Mouse (Mus musculus) regulatory T cell (primary cell): ENCODE results near the gene Foxa3.

ENCODE experiments used
- in situ Hi-C: fragments of 300-600 bp; cut with MboI, MseI; formaldehyde crosslinking; loops from one replicate; pipeline ENCODE4 v1.15.1; 2025; ENCODE audit warnings: high pct_unique_total_duplicates

Foxa3 gene

DNA sequence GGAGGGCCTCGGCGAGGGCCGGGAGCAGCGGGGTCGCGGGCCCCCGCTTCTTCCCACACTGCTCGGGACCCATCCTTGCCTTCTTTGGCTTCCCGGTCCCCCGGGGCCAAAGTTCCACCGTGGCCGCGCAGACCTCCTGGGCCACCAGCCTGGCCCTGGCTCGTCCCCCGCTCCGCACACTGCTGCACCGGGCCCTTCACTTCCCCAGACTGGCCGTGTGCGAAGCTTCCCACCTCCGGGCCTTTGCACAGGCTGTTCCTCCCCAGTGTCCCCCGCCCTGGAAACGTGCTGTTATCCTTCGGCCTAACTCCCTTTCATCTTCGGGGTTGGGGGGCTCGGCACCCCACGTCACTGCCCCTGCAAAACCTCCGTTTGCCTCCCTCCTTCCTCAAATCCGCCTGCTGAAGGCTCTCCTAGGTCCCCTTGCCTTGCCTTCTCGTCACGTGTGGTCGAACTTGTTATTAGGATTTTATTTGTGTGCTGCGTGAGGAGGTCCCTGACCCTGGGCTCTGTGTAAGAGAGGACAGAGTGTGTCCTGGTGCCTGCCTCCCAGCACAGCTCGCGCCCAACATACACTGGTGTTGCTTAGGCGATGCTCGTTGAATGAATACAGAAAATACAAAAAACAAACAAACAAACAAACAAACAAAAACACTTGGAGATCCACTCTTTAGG, 1.4 kb upstream of the Foxa3 start:
- in situ Hi-C loops, result no loop called here

DNA sequence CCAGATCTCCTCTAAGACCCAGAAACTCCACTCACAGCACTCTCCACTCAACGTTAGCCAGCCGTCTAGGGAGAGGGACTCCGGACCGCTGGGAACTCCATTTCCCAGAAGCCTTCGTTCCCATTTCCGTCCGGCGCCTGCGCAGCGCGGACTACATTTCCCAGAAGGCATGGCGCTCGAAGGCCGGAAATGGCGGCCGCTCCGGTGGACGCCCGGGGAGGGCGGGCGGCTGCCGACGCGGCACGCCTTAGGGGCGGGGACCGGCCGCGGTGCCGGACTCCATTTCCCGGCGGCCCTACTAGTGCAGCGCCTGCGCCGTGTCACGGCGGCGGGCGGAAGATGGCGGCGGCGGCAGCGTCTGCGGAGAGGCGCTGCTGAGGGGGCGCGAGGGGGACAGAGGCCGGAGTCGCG, 763 bp upstream of the Foxa3 start, which contains the start of gene Sympk:
Sympk (plus strand) TSS at position 282 of the 411 bp plus-strand sequence.
- in situ Hi-C loops, result no loop called here

DNA sequence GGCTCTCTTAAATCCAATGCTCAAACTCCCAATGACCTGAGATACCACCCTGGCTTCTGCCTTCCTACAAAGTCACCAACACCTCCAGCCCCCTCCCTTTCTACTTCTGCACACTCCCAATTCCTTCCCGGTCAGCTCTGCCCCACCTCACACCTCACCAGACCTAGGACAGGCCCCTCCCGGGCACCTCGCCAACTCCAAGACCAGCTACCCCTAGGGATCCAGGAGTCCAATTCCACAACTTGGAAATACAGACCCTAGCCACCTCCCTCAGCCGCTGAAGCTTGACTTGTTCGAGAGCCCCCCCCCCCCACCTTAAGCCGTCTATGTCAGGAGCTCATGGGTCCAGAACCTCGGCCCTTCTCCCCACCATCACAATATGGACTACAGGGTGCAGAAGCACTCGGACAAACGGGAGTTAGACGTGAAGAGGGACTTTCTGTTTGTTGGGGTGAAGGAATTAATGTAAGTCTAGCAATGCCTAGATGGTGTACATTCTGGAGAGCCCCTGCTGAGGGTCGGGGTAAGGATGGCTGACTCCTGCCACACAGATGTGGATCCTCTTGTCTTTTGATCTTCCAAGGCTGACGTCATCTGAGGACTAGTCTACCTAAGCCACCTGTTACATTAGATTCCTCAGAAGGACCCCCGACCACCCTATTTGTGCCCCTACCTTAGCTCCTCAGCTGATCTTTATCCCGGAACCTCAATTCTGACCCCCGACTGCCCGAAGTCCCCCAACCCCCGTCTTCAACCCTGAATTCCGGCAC, 964 bp downstream of the Foxa3 start:
- in situ Hi-C loops, result no loop called here

DNA sequence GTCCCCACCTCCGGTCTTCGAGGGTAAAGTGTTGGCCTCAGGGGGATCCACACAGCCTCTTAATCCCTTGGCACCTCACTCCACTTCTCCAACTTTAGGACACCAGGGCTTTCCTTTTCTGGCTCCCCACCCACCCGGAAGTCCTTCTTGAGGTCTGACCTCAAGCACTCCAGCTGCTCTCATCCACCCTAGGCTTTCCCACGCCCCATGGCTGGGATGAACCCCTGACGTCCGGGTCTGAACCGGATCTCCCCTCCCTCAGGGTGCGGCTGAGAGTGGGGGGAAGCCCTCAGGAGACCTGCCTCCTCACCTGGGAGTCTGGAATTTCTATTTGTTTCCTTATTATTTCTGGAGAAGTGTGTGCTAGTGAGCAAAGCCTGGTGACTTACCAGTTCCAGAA, 2.3 kb downstream of the Foxa3 start:
- in situ Hi-C loops, result no loop called here

DNA sequence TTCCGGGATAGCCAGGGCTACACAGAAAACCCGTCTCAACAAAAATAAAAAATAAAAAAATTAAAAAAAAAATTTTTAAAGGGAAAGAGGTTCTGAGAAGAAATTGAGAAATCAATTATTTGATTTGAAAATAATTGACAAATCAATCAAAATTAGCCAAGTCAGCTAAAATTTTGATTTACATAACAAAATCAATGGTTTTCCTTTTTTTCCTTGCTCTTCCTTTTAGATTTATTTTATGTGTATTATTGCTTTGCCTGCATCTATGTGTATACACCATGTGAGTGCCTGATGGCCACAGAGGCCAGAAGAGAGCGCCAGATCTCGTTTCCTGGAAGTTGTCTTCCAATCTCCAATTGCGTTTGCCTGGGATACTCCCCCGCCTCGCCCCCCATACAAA, 5.4 kb downstream of the Foxa3 start:
- in situ Hi-C loops, result loop anchor here (10.0 kb wide), 1 partner anchor 693 kb away; no protein-coding TSS in a partner anchor

DNA sequence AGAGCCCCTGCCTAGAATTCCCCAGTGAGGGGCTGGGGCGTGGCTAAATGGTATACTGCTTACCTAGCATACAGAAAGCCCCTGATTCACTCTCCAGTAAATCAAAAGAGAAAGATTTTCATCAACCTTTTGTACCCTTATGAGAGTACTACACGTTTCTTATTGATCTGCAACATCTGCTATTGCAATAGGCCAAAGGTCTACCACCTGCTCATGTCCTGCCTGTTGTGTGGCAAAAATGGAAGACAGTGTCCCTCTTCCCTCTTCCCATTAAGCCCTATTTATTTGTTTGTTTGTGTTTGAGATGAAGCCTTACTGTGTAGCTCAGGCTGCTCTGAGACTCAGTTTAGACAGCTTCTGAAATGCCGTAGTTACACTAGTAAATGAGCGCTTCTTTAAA, 7.3 kb downstream of the Foxa3 start:
- in situ Hi-C loops, result loop anchor here (10.0 kb wide), 1 partner anchor 691 kb away; no protein-coding TSS in a partner anchor

DNA sequence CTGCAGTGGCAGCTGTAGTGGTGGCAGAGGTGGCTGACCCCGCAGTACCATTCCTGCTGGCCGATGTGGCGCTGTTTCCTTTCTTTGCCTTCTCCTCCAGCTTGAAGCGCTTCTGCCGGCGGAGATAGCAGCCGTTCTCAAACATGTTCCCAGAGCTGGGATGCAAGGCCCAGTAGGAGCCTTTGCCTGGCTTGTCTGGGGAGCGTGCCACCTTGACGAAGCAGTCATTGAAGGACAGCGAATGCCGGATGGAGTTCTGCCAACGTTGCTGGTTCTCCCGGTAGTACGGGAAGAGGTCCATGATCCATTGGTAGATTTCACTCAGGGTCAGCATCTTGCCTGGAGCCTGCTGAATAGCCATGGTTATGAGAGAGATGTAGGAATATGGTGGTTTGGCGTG, 8.9 kb downstream of the Foxa3 start:
- in situ Hi-C loops, result loop anchor here (10.0 kb wide), 1 partner anchor 690 kb away; no protein-coding TSS in a partner anchor

DNA sequence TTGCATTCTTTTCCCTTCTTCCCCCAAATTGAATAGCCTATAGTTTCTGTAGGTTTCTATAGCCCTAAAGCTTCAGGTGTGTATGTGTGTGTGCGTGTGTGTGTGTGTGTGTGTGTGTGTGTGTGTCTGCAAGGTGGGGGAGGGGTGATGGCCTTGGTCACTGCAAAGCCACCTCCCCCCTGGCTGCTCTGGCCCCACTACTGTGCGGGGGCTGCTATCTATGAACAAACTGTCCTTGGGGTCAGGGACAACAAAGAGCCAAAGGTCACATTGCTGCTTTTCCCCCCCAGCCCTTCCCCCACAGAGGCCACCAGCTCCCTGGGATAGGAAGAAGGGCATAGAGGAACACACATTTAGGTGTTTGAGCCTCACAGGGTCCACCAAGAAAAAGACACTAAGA, 10.5 kb downstream of the Foxa3 start:
- in situ Hi-C loops, result loop anchor here (10.0 kb wide), 1 partner anchor 688 kb away; no protein-coding TSS in a partner anchor

DNA sequence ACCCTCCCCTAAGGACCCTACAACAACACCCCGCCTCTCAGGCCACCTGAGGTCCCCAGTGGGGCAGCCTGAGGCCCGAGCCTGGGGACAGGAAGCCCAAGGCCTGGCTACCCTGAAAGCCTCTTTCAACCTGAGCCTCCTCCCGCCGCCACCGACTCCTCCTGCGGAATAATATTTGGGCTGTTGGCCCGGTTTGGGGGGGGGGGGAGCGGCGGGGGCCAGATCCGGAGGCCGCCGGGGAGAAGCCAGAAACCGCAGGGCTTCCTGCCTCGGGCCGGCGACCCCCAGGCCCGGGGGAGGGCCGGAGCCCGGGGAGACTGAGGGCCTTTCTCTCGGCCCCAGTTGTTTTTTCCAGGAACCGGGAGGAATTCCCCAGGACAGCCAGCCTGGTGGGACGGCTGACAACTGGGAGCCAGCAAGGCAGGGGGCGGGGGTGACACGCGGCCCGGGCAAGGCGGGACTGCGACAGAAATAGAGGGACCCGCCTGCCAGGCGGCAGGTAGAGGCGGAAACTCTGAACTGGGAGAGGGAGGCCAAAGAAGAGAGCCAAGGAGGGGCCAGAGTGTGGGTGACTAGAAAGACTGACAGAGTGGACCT, 11.2 kb downstream of the Foxa3 start:
- in situ Hi-C loops, result loop anchor here (10.0 kb wide), 1 partner anchor 687 kb away; no protein-coding TSS in a partner anchor

DNA sequence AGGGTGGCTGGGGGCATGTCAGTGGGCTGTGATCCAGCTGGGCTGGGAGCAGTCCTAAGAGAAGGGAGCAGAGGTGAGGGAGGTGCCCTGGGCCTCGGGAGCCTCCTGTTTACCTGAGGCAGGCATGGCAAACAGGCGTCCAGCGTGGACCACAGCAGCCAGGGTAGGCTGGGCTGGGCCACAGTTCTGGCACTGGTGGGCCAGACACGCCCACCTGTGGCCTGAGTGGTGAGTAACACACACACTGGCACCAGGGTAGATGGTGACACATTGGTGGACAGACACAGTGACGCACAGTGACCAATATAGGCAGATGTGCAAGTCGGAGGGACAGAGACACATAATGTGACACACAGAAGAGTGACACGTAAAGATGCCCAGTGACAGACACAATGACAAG, 12.8 kb downstream of the Foxa3 start:
- in situ Hi-C loops, result loop anchor here (10.0 kb wide), 1 partner anchor 686 kb away; no protein-coding TSS in a partner anchor

DNA sequence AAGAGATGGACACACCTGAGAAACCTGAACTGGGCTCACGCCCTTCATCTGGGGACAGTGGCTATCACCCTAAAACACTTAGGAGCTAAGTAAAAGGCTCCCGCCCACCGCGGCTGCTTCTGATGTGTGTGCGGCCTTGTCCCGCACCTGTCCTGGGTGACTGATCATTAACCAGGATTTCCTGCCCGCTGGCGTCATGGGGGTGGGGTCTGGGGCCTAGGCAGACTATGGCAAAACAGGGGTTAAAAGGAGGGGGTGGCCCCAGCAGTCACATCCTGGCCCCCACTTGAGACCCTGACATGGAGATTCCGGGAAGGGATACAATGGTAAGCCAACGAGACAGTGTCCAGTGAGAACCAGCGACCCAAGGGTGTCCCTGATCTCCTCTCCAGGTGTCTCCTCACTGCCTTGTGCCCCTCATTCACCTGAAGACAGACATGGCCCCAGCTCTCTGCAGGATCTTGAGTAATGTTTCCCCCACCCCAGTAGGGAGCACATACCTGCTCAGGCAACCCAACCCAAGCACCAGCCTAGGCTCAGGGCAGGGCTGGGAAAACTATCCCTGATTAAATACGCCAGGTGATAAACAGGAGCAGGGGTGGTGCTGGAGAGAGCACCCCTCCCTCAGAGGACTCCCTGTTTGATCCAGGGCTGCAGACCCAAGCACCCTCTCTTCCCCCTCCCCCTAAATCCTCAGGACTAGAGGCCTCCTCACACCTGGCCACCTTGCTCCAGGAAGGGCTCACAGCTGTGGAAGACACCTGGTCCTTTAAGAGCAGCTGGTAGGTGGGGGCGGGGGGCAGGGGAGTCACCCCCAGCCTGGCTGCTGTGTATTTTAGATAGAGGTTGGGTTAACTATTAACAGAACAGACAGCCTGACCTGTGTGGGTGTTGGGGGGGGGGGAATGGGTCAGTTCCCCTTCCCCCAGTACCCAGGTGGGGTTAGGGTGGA, 16.0 kb downstream of the Foxa3 start:
- in situ Hi-C loops, result no loop called here

DNA sequence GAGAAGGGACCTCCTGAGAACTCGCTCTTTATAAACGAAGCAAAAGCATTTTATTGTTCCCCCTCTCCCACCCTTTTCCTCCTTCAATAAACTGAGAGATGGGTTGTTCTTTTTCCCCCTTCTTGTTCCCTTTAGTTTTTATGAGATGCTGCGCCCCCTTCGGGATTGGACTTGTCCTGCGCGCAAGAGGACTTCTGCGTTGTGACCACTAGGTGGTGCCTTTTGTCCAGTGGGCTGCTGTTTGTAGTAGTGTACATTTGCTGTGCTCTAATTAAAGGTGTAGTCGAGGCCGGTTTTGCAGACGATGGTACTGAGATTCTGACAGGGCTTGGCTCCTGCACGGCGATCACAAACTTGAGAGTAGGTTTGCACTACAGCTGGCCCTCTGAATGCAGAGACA, 16.9 kb downstream of the Foxa3 start:
- in situ Hi-C loops, result no loop called here

DNA sequence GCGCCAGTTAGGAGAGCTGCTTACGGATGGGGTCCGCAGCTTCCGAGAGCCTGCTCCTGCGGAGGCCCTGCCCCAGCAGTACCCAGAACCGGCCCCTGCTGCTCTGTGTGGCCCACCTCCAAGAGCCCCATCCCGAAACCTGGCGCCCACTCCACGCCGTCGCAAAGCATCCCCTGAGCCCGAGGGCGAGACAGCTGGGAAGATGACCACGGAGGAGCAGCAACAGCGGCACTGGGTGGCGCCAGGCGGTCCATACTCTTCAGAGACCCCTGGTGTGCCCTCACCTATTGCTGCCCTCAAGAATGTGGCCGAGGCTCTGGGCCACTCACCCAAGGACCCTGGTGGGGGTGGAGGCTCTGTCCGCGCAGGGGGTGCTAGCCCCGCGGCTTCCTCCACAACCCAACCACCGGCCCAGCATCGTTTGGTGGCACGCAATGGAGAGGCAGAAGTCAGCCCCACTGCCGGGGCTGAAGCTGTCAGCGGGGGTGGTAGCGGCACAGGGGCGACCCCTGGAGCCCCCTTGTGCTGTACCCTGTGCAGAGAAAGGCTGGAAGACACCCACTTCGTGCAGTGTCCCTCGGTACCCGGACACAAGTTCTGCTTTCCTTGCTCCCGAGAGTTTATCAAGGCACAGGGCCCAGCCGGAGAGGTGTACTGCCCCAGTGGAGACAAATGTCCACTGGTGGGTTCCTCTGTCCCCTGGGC, 17.8 kb downstream of the Foxa3 start:
- in situ Hi-C loops, result no loop called here

DNA sequence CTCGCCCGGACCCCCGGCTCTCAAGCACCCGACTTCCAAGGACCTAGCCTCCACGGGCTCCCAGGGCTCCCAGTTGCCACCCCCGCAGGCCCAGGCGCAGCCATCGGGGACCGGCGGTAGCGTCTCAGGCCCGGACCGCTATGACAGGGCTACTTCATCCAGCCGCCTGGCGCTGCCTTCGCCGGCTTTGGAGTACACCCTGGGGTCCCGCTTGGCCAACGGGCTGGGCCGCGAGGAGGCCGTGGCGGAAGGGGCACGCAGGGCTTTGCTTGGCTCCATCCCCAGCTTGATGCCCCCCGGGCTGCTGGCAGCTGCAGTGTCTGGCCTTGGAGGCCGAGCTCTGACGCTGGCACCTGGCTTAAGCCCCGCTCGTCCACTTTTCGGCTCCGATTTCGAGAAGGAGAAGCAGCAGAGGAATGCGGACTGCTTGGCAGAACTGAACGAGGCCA, 18.7 kb downstream of the Foxa3 start:
- in situ Hi-C loops, result no loop called here

DNA sequence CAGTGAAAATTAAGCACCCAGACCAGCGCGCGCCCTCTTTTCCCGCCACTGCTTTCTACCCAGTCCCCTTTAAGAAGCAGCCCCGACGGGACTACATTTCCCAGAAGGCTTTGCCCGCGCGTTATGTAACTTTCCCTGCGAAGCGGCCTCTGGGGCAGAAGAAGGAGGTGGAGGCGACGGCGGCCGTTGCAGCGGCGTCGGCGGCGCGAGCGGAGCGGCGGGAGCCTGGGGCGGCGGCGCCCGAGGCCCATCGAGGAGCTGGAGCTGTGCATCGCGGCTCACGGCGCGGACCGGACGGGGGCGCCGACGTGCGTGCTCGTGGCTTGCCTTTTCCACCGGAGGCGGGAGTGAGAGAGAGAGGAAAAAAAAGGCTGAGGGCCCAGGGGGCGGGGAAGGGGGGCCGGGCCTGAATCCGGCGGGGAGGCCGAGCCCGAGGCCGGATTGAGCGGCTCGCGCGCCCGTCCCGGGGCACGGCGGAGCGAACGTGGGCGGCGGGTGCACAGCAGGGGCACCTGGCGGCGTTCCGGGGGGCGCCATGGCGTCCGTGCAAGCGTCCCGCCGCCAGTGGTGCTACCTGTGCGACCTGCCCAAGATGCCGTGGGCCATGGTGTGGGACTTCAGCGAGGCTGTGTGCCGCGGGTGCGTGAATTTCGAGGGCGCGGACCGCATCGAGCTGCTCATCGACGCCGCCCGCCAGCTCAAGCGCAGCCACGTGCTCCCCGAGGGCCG, 19.3 kb downstream of the Foxa3 start, which contains the start of gene Irf2bp1:
Irf2bp1 (plus strand) TSS at position 143 of the 729 bp plus-strand sequence.
- in situ Hi-C loops, result no loop called here

DNA sequence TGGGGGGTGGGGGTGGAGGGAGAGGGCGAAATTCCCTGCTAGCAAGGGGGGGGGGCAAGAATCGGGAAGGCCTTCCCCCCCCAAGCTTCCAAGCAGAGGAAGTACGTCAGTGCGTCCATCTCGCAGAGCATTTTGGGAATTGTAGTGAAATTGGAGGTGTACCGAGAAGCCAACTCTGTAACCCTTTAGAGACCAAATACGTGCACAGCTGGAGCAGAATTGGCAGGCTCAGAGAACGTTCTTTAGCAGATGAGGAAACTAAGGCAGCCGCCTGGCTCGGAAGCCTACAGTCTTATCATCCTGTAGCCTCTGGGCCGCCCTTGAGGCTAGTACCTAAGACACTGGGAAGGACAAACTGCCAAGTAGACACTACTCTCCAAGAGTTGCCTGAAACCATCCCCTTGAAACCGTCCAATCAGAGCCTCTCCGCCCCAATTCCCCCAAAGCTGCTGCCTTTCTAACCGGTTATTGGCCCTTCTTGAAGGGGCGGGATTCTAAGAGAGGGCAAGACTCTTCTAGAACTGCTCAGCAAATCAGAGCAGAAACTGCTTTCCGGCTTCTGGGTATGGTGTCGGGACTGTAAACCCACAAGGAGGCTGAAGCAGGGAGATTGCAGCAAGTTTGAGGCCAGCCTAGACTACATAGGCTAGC, 20.4 kb downstream of the Foxa3 start:
- in situ Hi-C loops, result no loop called here

DNA sequence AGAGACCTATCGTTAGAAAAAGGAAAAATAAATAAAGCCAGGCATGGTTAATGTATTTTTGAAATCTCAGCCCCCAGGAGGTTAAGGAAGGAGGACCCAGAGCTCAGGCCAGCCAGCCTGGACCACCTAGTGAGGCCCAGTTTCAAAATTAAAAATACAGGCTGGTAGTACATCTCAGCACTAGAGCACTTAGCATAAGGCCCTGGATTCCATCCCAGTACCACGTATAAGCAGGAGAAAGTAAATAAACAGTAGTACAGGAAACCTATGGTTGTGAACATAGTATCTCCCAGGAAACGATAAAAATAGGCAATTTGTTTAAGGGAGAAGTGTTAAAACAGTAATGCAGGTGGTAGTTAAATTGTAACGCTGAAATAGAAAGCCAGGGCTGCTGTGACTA, 21.2 kb downstream of the Foxa3 start:
- in situ Hi-C loops, result no loop called here

DNA sequence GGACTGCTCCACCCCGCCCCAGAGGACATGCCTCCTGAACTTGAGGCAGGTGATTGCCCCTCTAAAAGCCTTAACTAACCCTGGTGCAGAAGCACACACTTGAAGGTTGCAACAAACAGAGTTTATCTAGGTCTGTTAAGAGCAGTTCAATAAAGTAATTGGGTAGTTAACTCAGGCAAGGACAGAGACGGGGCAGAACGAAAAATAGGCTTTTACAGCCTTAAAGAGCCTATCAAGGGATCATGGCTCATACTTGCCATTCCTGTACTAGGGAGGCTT, 21.6 kb downstream of the Foxa3 start:
- in situ Hi-C loops, result no loop called here

DNA sequence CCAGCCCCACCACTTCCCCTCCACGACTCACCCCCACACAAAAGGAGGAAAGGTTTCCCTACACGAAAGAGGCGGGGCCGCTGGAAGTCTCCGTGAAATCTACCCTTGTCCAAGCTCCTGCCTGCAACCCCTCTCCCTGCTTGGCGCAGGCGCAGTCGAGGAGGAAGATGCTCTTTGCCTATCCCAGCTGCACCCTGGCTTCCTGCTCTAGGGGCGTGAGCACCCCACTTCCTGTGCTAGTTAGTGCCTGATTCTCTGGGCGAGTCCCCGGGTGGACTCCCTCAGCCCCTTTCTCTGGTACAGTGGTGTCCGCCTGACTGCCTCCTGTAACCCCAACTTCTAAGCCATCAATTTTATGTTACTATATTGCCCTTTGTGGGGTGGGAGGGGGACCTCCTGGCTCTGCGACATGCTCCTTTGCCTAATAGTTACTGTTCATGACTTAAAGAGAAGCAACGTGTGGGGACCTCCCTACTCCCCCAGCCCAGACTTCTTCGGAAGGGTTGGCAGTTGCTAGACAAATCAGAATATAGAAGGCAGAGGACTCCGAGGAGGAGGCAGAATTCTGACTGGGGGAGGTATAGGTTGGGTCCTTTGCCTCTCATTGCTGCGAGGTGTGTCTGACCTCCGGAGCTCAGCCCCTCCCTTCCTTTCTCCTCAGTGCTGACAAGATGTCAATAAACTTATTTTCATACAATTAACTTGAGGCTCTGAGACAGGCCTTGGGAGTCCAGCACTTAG, 22.1 kb downstream of the Foxa3 start:
- in situ Hi-C loops, result no loop called here
